Mouse (Mus musculus) cerebellum, adult 9-10 months (tissue): ENCODE measurements at regions not wholly inside any gene's neighbourhood (a gene's known extent, or its start where the extent isn't known, plus 50 kb on each side); places are given as distances from the start of the nearest gene placed in this dataset.

Experiments used
- DNase-seq: peaks from one replicate; pipeline ENCODE4 v3.0.0; 2022

DNA sequence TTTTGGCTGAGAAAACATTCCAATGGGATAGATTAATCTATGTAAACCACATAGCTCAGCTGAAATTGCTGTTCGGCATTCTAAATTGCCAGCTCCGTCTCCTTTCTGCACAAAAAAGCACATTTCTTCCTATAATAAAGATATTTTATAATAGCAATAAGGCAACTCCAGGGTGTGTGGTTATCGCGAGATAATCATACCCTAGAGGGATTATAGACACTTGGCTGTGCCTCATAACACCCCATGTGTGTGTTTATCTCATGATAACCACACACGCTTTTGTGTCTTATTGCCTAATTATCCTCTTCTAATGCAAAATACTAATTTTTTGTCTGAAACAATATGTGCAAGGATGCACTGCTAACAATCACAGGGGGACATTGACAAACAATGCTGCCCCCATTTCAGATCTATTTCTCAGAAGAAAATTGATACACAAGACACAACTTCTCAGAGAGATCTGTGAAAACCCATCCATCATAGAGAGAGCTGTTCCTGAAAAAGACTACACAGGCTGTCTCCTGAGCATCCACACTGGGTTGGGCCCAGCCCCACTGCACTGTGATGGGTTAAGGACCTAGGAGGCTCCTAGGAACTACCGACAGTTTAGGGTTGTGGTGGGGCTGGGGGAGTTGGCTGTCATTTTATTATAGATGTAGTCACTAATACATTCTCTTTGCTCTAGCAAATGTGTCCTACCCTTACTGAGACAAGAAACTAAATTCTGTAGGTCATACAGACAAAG is 454.7 kb upstream of the BC052040 start:
- DNase-seq, result no peak

DNA sequence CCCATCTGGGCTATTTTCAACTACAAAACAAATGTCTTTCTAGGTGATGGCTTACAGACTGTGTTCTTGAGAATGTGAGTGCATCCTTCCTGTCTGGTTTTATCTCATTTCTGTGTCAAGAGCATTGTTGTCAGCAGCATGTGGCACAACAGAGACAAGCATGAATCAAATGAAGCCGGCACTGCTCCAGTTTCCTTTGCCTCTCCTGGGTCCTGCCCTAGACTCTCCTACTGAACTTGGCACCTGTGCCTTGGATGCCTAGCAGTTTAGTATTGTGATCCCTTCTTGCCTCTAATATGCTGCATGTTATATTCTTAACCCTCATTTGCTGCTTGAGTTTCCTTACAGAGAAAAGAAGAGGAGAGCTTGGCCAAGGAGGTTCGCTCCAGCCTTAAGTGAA is 449.8 kb upstream of the BC052040 start:
- peak; percentile 22 for DNase-seq

- DNase-seq, result no peak
Measured at GRCm38 (mm10) chr2:115132165-115132592, 449.3 kb upstream of the BC052040 start.

DNA sequence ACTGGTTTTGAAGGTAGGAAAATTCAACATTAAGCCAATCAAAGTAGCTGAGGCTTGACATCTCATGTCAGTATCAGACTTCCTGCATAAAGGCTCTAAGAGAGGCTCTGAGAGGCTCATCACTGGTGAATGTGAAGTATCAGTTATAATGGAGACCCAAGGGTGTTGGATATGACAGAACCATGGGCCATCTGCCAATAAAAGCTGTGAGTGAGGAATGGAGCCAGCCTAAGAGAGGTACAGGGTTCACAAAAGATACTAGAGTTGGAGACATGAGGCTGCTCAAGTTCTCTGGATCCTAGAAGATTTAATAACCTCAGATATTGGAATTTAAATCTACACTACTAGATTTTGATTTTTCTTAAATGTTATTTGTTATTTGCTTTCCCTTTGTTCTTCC is 440.1 kb upstream of the BC052040 start:
- DNase-seq, result peak; percentile 5

DNA sequence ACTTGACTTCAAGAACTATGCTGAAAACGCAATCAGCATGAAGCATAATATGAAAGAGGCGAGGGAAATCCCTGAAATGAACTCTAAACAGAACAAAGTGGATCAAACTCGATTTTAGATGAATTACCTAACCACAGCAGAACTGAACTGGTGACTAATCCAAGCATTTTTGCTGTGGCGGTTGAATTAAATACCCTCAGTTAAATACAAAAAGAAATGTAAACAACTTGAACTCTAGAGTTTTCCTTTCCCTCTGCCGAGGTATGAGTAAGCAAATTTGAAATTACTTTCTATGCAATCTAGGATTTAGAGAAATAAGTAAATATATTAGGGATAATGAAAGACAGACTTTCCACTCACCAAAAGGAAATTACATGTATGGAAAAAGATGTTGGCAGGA is 409.4 kb upstream of the BC052040 start:
- DNase-seq, result no peak

DNA sequence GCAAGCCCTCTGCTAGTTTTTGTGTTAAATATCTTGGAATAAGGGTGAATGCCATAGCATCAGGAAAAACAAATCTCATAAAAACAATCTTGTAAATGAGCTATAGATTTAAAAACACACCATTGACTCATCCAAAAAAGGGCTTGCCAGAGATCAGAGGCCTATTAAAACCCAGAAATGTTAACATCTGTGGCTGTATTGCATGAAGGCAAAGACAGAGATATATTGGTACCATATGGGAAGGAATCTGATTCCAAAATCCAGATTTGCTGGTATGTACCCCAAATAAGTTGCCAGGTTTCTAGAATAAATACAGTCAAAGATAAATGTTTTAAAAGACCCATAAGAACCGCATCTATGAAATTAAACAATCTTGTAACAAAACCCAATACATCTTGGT is 404.4 kb upstream of the BC052040 start:
- DNase-seq, result no peak

- DNase-seq, result peak; percentile 81
Measured at GRCm38 (mm10) chr2:115177896-115178295, 403.6 kb upstream of the BC052040 start.

- peak; percentile 62 for DNase-seq
Measured at GRCm38 (mm10) chr2:115211191-115211590, 370.3 kb upstream of the BC052040 start.

DNA sequence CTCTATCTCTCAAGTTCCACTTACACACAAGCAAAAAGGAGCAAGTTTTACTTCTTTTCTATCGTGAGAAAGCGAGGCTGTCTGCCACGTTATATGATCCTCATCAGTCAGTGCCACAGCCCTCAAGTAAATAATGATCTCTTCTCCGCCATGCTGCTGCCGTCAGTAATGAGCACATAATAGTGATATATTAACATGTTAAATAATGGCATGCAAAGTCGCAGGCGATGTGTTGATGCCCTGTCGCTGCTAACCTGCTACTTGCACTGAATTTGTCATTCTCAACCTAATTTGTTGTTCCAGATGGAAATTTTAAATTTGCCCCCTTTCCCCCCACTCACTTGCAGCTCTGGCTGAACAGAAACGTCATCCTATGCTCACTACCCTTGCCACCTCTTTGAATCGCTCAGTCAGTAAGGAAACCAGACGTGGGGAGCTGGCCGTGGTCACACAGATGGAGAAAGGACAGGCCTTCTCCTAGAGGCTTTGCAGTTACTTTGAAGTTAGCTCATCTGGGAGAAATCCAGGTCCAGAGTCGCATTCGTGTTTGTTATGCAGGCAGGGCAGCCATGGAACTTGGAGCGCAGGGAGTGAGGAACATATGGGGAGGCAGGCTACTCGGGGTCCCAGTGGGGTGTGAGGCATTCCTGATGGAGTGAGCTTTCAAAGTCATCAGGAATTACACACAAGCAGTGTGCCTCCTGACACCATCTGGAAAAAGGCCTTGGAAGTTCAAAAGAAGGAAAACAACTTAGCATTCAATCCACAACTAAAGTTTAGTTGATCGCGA is 368.1 kb upstream of the BC052040 start:
- DNase-seq, result peak; percentile 5

- DNase-seq, result no peak
Measured at GRCm38 (mm10) chr2:115214292-115214691, 367.2 kb upstream of the BC052040 start.

DNA sequence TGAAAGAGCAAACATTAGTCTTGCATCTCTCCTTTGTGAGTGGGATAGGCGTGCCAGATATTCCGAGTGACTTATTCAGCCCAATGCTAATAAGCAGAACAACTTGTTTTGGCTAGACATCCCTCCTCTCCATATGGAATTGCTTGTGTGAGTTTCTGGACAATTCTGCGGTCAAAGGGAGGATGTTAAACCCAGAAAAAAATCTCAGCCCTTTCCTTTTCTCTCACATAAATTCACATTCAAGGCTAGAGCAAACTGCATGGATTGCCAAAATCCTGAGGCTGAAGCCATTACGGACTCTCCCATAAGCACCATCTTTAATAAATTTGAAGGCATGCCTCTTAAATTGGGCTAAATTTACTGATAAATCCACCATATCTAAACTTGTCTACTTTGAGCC is 351.5 kb upstream of the BC052040 start:
- DNase-seq, result no peak

DNA sequence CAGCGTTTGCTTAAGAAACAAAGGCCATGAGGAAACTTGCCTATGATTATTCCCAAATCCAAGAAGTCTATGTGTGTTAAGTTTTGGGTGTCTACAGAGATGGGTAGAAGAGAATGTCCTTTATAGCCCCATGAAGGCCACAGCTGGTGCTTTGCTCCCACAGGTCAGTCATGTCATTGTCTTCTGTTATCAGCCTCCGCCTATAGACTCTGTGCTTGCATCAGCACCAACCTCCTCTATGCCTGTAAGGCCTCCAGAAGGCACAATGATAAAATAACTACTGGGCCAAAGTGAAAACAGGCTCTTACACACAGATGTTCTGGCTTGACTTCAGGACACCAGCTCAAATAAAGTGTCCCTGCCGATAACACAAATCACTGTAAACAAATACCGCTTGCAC is 333.8 kb upstream of the BC052040 start:
- no peak for DNase-seq

DNA sequence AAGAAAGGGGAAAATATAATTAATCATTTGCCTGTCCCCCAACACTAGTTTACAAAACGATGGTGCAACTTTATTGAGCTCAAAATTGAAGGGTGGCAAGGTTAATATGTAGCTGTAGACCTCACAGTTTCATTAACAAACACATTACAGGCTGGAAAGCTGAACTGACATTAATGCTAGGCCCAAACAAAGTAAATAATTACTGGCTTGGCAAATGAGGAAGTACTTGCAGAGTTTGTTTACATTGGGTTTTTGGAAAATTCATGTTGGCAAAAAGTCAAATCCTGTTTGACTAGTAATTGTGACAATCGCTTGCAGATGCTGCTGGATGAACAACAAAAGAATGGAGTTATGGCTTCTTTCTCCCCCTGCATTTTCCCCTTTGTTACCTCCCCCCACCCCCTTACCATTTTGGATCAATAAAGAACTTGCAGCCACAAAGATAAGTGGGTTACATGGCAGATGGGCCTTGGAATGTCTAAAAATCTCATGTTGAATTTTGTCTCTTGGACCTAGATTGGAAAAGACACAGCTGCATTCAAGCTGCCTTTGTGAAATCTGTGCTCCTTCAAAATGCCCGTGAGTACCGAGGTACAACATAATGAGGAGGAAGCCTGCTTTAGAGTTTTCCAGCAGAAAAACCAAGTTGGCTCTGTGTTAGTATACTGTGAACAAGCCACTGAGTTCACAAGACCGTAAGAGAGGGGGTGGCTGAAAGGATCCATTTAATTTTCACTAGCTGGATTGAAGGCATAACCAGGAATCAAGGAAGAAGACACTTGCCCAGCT is 331.3 kb upstream of the BC052040 start:
- no peak for DNase-seq

DNA sequence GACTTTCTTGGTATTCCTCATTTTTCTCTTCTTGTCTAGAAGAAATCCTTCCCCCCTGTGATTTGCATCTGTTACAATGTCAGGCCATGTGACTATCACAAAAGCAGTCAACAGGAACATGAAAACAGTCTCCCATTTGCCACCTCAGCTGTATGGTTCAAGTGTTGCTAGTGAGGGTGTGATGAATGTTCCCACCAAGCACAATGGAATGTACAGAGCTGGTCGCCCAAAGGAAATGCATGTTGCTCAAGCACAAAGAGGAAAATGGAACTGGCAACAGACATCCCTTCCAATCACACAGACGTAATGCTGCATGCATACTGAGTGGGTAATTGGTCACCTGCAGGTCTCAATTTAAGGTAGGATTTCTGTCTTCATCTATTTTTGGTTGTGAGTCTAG is 324.1 kb upstream of the BC052040 start:
- DNase-seq, result peak; percentile 27

DNA sequence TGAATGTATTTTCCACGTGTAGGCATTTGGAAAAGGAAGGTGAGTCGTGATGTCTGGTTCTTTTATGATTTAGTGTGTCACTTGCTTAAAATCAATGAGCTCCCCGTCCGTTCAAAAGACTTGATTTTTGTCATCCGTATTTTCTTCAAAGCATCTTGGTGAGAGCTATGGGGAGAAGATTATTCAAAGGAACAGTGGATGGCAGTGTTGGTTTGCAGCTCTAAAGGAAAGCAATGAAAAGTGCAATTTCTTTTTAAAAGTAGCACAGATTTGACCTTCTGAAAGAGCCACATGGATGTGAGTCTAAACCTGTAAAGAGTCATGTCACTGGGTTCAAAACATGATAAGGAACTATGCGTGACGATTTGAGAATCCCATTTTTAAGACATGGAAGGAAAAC is 313.3 kb upstream of the BC052040 start:
- no peak for DNase-seq

DNA sequence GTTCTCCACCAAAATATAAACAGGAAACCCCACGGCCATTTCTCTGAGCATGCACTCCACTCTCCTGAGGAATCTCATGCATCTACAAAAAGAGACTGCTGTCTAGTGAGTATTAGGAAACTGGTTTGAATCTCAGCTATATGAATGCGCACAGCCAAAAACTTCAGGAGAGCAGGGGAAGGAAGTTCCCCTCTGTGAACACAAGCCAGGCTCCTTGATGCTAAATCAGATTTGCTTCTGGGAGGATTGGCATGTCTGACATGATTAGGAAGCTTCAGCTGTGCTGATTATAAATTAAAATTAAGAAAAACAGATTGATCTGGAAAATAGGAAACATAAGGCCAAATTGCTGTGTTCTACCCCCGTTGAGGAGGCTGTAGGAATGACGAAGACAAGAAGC is 304.1 kb upstream of the BC052040 start:
- DNase-seq, result no peak

GRCm38 (mm10) chr2:115293020-115293419 is 288.5 kb upstream of the BC052040 start:
- DNase-seq, result no peak

DNA sequence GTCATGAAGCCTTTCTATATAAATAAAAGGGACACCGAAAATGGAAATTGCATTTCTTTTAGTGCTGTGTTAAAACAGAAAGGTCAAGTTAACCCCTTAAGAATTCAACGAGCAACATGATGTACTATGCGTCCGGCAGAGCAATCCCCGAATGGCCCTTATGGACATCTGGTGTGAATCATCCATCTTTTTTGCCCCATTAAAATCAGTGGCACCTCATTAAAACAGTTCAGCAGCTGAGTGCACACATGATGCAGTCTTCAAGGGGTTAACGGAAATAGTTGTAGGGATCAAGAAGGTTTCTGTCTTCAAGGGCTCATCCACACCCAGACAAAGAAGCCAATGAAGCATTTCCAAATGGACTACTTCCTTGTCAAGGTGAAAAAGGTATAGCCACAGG is 284.1 kb upstream of the BC052040 start:
- DNase-seq, result no peak

DNA sequence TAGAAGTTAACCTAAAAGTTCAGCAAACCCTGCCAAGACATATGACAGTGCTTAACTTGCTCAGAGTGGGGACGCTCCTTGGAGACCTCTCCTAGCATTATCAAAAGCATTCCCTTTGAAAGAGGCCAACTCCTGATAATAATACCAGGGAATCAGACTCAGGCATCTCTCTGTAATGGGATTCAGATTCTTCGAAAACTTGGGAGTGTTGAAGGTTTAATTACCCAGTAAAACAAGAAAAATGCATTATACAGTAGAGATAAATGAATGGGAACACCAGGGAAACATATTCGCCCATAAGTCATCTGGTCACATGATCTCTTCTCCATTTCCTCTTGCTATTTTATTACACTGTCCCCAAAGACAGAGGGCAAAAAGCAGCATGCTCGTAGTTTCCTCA is 274.3 kb upstream of the BC052040 start:
- DNase-seq, result no peak

DNA sequence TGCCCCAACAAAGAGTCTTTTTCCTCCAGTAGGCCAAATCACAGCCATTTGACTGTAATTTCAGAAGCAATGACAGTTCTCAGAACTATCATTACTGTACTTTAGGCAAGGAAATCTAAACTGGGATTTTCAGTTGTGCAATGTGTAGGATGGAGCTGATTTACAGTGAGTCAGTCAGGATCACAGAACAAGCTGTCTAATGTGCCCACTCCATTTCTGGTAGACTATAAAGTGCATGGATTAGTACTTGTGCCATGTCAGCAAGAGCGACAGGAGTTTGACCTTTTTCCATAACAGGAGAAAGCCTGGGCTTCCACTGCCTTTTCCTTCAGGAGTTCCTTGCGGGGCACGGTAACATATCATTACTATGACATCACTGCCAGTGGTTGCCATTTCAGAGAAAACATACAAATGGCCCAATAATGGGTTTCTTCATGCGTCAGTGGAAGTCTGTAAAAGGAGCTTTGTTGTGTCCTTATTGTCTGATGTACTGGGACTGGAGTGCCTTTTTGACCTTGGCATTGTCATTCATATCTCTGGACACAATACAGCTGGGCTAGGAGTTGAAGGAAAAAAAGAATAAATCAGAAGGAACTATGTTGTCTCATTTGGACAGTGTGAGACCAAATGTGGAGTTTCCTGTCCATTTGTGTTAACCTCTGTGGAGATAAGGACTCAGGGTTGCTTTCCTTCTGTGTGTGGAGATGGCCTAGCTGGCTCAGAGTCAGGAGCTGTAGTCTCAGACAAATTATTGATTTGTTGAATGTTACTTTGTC is 271.5 kb upstream of the BC052040 start:
- no peak for DNase-seq

GRCm38 (mm10) chr2:115318551-115318950 is 263.0 kb upstream of the BC052040 start:
- DNase-seq, result no peak

DNA sequence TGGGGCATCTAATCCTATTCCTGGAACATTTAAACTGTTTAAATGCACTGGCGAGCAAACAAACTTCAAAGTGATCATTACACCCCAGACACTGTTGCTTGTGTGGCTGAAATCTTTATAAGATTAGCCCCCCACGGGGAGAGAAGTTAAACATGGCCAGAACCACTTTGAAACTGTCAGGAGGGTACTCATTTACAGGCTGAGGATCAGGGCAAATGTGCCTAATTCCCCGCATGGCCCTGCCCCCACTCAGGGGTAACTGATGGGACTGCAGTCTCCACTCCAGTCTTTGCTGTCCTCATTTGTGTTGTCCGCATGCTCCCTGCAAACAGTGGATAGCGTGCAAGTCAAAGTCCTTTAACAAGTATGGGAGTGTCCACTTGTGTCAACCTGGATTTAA is 258.9 kb upstream of the BC052040 start:
- no peak for DNase-seq

DNA sequence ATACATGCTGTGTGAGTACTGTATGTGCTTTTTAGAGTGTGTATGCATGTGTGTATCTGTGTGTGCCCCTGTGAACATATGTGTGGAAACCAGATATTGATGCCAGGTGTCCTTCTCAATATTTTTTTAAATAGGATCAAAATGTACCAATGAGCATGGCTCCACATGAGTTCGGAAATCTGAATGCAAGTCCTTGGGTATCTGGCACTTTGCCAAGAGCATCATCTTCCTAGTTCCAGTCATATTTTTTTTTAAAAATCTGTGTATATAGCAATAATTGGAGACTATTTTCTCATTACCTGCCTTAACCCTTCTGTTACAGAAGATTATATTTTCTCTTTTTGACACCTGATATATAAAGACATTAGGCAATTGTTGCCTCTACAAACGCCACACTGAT is 255.0 kb upstream of the BC052040 start:
- DNase-seq, result no peak
